Mouse (Mus musculus) heart, adult 2 months (tissue): Measurements from ENCODE around the gene Dnajc7. TPM values are rescaled to one million over a fixed set of nuclear protein-coding genes. Genes with fewer than 3 reads are reported as not detected.
"Not testable (repeated sequence)": the region's sequence is repeated elsewhere in the genome, so short reads cannot be mapped to it uniquely, and the experiment has no call there.

Experiments used
- DNase-seq, 2 experiments: peaks; one replicate each; pipeline ENCODE4 v3.0.0; 2021
- H3K27ac ChIP-seq: fragments of 200-600 bp; 2 replicates; pipeline ENCODE4 v1.8.1; 2022
- H3K27me3 ChIP-seq: fragments of 200-500 bp; 2 replicates; pipeline ENCODE4 v1.6.1; 2012; ENCODE audit warnings: mild to moderate bottlenecking, low read length, inconsistent platforms, mixed read lengths; ENCODE audit not compliant: control insufficient read depth, insufficient read depth
- H3K36me3 ChIP-seq: fragments of 200-500 bp; 2 replicates; pipeline ENCODE4 v1.6.1; 2012; ENCODE audit warnings: low read length, inconsistent platforms; ENCODE audit not compliant: control insufficient read depth, insufficient read depth
- H3K4me1 ChIP-seq: fragments of 200-500 bp; 2 replicates; pipeline ENCODE4 v1.6.1; 2011; ENCODE audit warnings: low read length; ENCODE audit not compliant: control insufficient read depth, insufficient read depth
- H3K4me3 ChIP-seq: fragments of 200-600 bp; 2 replicates; pipeline ENCODE4 v1.8.1; 2022
- H3K79me2 ChIP-seq: fragments of 200-500 bp; replicated peaks from 2 replicates; pipeline ENCODE4 v1.6.1; 2012; ENCODE audit warnings: mild to moderate bottlenecking, inconsistent platforms, low read length, moderate library complexity, mixed read lengths; ENCODE audit not compliant: control insufficient read depth, insufficient read depth
- H3K9ac ChIP-seq: fragments of 200-500 bp; 2 replicates; pipeline ENCODE4 v1.6.1; 2012; ENCODE audit warnings: low read depth, mild to moderate bottlenecking, control low read depth, inconsistent platforms, low read length, mixed read lengths
- CTCF ChIP-seq: fragments of 200-600 bp; IDR thresholded peaks from 2 replicates; pipeline ENCODE4 v1.8.1; 2022; ENCODE audit warnings: antibody characterized with exemption, mild to moderate bottlenecking, moderate library complexity
- EP300 ChIP-seq: fragments of 200-500 bp; IDR thresholded peaks from 2 replicates; pipeline ENCODE4 v1.6.1; 2011; ENCODE audit warnings: low read depth, low read length, control low read depth; ENCODE audit not compliant: insufficient read depth
- POLR2A ChIP-seq: fragments of 200-500 bp; IDR thresholded peaks from 2 replicates; pipeline ENCODE4 v1.6.1; 2011; ENCODE audit warnings: mild to moderate bottlenecking, low read depth, low read length, control low read depth; ENCODE audit not compliant: insufficient read depth
- WGBS: fragments of 180-500 bp; shearing (Covaris S2); methylation state at CpG from one replicate; pipeline ENCODE4 v1.1.7; 2018; 5-methylcytosine and 5-hydroxymethylcytosine counted together
- intact Hi-C: fragments of 180-260 bp; cut with DNase I; formaldehyde crosslinking; loops from one replicate; pipeline ENCODE4 v1.15.1; 2025
- long read RNA-seq: library from polyadenylated mRNA; stranded (forward); transcript quantifications from one replicate; pipeline ENCODE4 v2.0.0, GENCODE M21; 2021
- polyA plus RNA-seq: library from polyadenylated mRNA; depleted of rRNA; stranded (reverse); fragments of >200 nt; gene quantifications from 2 replicates; pipeline ENCODE4 v1.2.3, GENCODE M21; 2012; rRNA removed
- total RNA-seq, 2 experiments: library from RNA; stranded (reverse); gene quantifications; 2 replicates each; pipeline ENCODE4 v1.2.3; 2021

Gene Dnajc7
- total RNA-seq, result 100 to 1,000 TPM; 107 to 121 TPM
- 46.1 and 77.8 TPM in 2 replicates for polyA plus RNA-seq
- long read RNA-seq, transcript Dnajc7-201 (14 exons, 2,330 nt), result major isoform, 22 of 32 reads
- long read RNA-seq, partial matches to known transcripts, result 5 of 32 reads
- long read RNA-seq, other reads (novel, unspliced or antisense), result 2 of 32 reads

- Histone ChIP-seq H3K4me3 (peak within 1 kb of the TSS; percentile 84), H3K27ac (peak within 1 kb of the TSS; percentile 92), H3K79me2 (peaks cover 6% of the 10 kb centered on the region), H3K9ac (peak within 1 kb of the TSS; percentile 69), H3K36me3 (peaks cover 2% of the 10 kb centered on the region; the same call in 1 of the 2 replicates), H3K4me1 (peaks cover 7% of the 10 kb centered on the region), H3K27me3 (no peaks in the 10 kb centered on the region)
- WGBS, result 3% methylated on average over 11 of the region's 11 CpGs
- DNase-seq, result no peak
- intact Hi-C loops, result loop anchor here (2.0 to 5.0 kb wide), 3 partner anchors 49 to 142 kb away; partner anchors contain the start of genes Acly and Hcrt
- no peak for TF ChIP-seq CTCF
- TF ChIP-seq EP300, result no peak
- no peak for TF ChIP-seq POLR2A
These were observed at the start of gene Dnajc7 for GRCm38 (mm10) chr11:100619982-100620381. Gene Dnajc7 (minus strand): TSS chr11:100620168.

- Histone ChIP-seq H3K27ac (no peak overlapping the region), H3K27me3 (no peaks in the 10 kb centered on the region), H3K79me2 (no peaks in the 10 kb centered on the region), H3K4me3 (no peak overlapping the region), H3K4me1 (no peaks in the 10 kb centered on the region), H3K9ac (no peak overlapping the region), H3K36me3 (no peaks in the 10 kb centered on the region)
- intact Hi-C loops, result no loop called here
- 74% methylated on average over 10 of the region's 10 CpGs for WGBS
- TF ChIP-seq EP300 (no peak), CTCF (no peak), POLR2A (no peak)
- DNase-seq, result no peak
These were observed 39.8 kb upstream of the Dnajc7 start for GRCm38 (mm10) chr11:100659806-100660205.

- Histone ChIP-seq H3K9ac (no peak overlapping the region), H3K36me3 (no peaks in the 10 kb centered on the region), H3K4me3 (no peak overlapping the region), H3K27ac (no peak overlapping the region), H3K79me2 (no peaks in the 10 kb centered on the region), H3K4me1 (no peaks in the 10 kb centered on the region), H3K27me3 (no peaks in the 10 kb centered on the region; the same call in 1 of the 2 replicates)
- intact Hi-C loops, result no loop called here
- TF ChIP-seq POLR2A, result no peak
- 14% methylated on average over 6 of the region's 6 CpGs for WGBS
- no peak for DNase-seq
These were observed 36.5 kb upstream of the Dnajc7 start for GRCm38 (mm10) chr11:100656458-100656857.

- H3K4me3 ChIP-seq, H3K36me3 ChIP-seq, DNase-seq, H3K4me1 ChIP-seq, H3K9ac ChIP-seq, H3K27me3 ChIP-seq, H3K79me2 ChIP-seq, H3K27ac ChIP-seq, intact Hi-C loops: not testable (repeated sequence)
- 60% methylated on average over 3 of the region's 3 CpGs for WGBS
- TF ChIP-seq CTCF, result peak; percentile 33
These were observed 35.6 kb upstream of the Dnajc7 start for GRCm38 (mm10) chr11:100655589-100655988.

GRCm38 (mm10) chr11:100651748-100652147 lies 31.8 kb upstream of the Dnajc7 start:
- Histone ChIP-seq H3K27ac (no peak overlapping the region), H3K4me1 (no peaks in the 10 kb centered on the region), H3K27me3 (no peaks in the 10 kb centered on the region; the same call in 1 of the 2 replicates), H3K9ac (no peak overlapping the region), H3K4me3 (no peak overlapping the region), H3K79me2 (no peaks in the 10 kb centered on the region), H3K36me3 (no peaks in the 10 kb centered on the region)
- 15% methylated on average over 3 of the region's 3 CpGs for WGBS
- TF ChIP-seq CTCF (no peak), EP300 (no peak), POLR2A (no peak)
- DNase-seq, result no peak
- intact Hi-C loops, result no loop called here

- DNase-seq, result no peak
- H3K4me1 ChIP-seq, result no peaks in the 10 kb centered on the region
- H3K4me3 ChIP-seq, result no peak overlapping the region
- WGBS, result 30% methylated on average over 8 of the region's 8 CpGs
- no peaks in the 10 kb centered on the region; the same call in 1 of the 2 replicates for H3K27me3 ChIP-seq
- intact Hi-C loops, result no loop called here
- H3K79me2 ChIP-seq, result no peaks in the 10 kb centered on the region
- no peak for TF ChIP-seq EP300
- TF ChIP-seq CTCF, result no peak
- no peak for TF ChIP-seq POLR2A
- H3K36me3 ChIP-seq, result no peaks in the 10 kb centered on the region
- no peak overlapping the region for H3K9ac ChIP-seq
- H3K27ac ChIP-seq, result no peak overlapping the region
These were observed 31.2 kb upstream of the Dnajc7 start for GRCm38 (mm10) chr11:100651205-100651604.
